Mouse (Mus musculus) left cerebral cortex, adult 8-10 months (tissue): Measurements from ENCODE around the gene Gm47189. TPM values are rescaled to one million over a fixed set of nuclear protein-coding genes. Genes with fewer than 3 reads are reported as not detected.
"Not testable (repeated sequence)": the region's sequence is repeated elsewhere in the genome, so short reads cannot be mapped to it uniquely, and the experiment has no call there.

Experiments
- DNase-seq, 2 experiments: peaks; one replicate each; pipeline ENCODE4 v3.0.0; 2022; ENCODE audit warnings: low spot score in 2 of 2
- total RNA-seq, 4 experiments: library from RNA; stranded (reverse); gene quantifications; 2 replicates each; pipeline ENCODE4 v1.2.4; 2022

The Gm47189 gene
- total RNA-seq = not detected

DNA sequence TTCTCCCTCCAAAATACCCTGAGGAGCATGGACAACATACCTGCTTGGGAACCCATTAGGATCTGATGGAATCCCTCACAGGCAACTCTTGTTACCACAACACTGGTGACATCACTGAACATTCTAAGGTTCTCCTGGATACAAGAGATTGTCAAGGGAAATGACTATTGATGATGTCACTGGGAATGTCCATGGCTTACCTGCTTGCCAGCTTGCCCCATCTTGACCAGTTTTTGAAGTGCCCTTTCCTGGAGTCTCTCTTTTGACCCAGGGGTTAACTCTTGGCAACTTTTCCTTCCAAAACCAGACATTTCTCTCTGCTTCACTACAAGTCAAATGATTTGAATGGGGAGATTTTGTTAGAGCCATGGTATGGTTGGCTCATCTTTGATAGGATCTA is at the start of gene Gm47189:
TSS of gene Gm47189 (minus strand) at position 101 of the 400 bp plus-strand sequence.
- DNase-seq = not testable (repeated sequence)

DNA sequence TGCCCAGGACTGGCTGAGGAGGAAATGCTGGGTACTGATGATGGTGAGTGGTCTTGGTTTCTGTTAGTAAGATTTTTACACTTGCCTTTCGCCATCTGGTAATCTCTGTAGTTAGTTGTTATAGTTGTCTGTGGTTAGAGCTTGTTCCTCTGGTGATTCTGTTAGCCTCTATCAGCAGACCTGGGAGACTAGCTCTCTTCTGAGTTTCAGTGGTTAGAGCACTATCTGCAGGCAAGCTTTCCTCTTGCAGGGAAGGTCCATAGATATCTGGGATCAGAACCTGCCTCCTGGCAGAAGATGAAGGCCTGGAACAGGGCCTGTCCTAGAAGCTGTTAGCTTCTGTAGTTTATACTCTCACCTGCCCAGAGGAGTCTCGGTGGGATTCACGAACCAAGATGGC is 16.3 kb downstream of the Gm47189 start:
- peak; percentile 1 to 5 for DNase-seq

DNA sequence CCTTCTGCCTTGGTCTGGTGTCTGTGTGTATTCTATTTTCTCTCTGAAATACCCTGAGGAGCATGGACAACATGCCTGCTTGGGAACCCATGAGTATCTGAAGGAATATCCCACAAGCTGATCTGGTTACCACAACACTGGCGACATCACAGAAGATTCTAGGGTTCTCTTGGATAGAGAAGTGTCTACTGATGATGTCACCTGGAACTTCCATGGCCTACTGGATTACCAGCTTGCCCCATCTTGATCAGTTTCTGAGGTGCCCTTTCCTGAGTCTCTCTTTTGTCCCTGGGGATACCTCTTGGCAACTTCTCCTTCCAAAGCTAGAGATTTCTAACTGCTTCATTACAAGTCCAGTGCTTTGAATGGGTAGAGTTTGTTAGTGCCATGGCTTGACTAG is 21.7 kb downstream of the Gm47189 start, which contains the start of gene Gm7929:
TSS of gene Gm7929 (minus strand) at position 101 of the 400 bp plus-strand sequence.
- DNase-seq = not testable (repeated sequence)

DNA sequence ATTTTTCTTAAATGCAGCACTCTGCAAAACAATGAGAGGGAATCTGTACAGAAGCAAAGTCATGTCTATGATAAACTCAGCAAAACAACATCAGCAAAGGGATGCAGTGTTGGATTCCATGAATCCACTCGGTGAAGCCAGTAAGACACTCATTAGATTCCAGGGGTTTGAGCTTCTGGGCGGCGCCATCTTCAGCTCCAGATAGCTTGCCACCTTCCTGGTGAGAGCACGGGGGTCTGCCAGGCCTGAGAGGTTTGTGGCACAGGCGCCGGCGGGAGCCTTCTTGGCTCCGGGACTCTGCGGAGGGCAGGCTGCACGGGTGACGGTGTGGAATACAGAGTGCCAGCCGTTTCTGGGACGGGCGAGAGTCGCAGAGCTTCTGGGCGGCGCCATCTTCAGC is 48.8 kb downstream of the Gm47189 start:
- DNase-seq = not testable (repeated sequence)

DNA sequence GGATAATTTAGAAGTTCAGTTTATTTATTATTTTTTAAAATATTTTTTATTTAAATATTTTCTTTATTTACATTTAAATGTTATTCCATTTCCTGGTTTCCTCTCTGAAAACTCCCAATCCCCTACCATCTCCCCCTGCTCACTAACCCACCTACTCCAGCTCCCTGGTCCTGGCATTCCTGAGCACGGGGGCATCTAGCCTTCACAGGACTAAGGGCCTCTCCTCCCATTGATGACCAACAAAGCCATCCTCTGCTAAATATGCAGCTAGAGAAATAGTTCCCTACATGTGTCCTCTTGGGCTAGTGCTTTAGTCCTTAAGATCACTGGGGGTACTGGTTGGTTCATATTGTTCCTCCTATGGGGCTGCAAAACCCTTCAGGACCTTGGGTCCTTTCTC is 55.1 kb downstream of the Gm47189 start:
- not testable (repeated sequence) for DNase-seq

Other genes with a start within 250 kb of the Gm47189 start
- not detected for gene Gm7970, start 216.9 kb downstream of the Gm47189 start, total RNA-seq
- gene 1700049E17Rik2, start 199.2 kb downstream of the Gm47189 start, total RNA-seq = 1 to 10 TPM in 2 of 4 experiments, under 1 TPM in 1, not detected in 1; 0.70 to 1.4 (median 1.4) TPM
- not detected for gene Gm3072, start 147.8 kb downstream of the Gm47189 start, total RNA-seq
- gene Gm3676, start 126.0 kb downstream of the Gm47189 start, total RNA-seq = under 1 TPM in 1 of 4 experiments, not detected in 3; 0.46 TPM
- gene Gm8068, start 70.6 kb downstream of the Gm47189 start, total RNA-seq = not detected
- not detected for gene Gm7929, start 21.8 kb downstream of the Gm47189 start, total RNA-seq
- not detected for gene Gm7980, start 134.8 kb upstream of the Gm47189 start, total RNA-seq
- not detected for gene 1700049E17Rik1, start 152.5 kb upstream of the Gm47189 start, total RNA-seq
- not detected for gene 1700024B05Rik, start 171.6 kb upstream of the Gm47189 start, total RNA-seq
- gene Gm6401, start 195.5 kb upstream of the Gm47189 start, total RNA-seq = not detected
- gene Gm3543, start 210.9 kb upstream of the Gm47189 start, total RNA-seq = 1 to 10 TPM in 1 of 4 experiments, under 1 TPM in 1, not detected in 2; 0.95 to 2.5 TPM